Mouse (Mus musculus) heart, embryonic 11.5 days (tissue): Measurements from ENCODE around the gene Rundc1. TPM values are rescaled to one million over a fixed set of nuclear protein-coding genes. Genes with fewer than 3 reads are reported as not detected.
"Not testable (repeated sequence)": the region's sequence is repeated elsewhere in the genome, so short reads cannot be mapped to it uniquely, and the experiment has no call there.

Experiments used
- ATAC-seq: fragments of 200-750 bp; cut with Nextera tagmentation; replicated peaks from 2 replicates; pipeline ENCODE4 v1.8.0; 2017; ENCODE audit warnings: moderate library complexity; ENCODE audit not compliant: insufficient number of reproducible peaks, low FRiP score, low TSS enrichment
- H3K27ac ChIP-seq: fragments of 300-500 bp; sonication (generic); 2 replicates; pipeline ENCODE4 v1.5.1; 2014; ENCODE audit warnings: mild to moderate bottlenecking, low read depth, low read length
- H3K27me3 ChIP-seq: fragments of 300-500 bp; sonication (generic); 2 replicates; pipeline ENCODE4 v1.6.1; 2014; ENCODE audit warnings: mild to moderate bottlenecking, low read length, mixed read lengths; ENCODE audit not compliant: control insufficient read depth, insufficient read depth
- H3K36me3 ChIP-seq: fragments of 300-500 bp; sonication (generic); 2 replicates; pipeline ENCODE4 v1.6.1; 2014; ENCODE audit warnings: mild to moderate bottlenecking, low read length, moderate library complexity, mixed read lengths; ENCODE audit not compliant: control insufficient read depth, insufficient read depth
- H3K4me1 ChIP-seq: fragments of 300-500 bp; sonication (generic); 2 replicates; pipeline ENCODE4 v1.6.1; 2014; ENCODE audit warnings: low read length; ENCODE audit not compliant: control insufficient read depth, insufficient read depth
- H3K4me2 ChIP-seq: fragments of 300-500 bp; sonication (generic); 2 replicates; pipeline ENCODE4 v1.6.1; 2014; ENCODE audit warnings: mild to moderate bottlenecking, moderate library complexity
- H3K4me3 ChIP-seq: fragments of 300-500 bp; sonication (generic); 2 replicates; pipeline ENCODE4 v1.5.1; 2014; ENCODE audit warnings: low read depth, low read length
- H3K9ac ChIP-seq: fragments of 300-500 bp; sonication (generic); 2 replicates; pipeline ENCODE4 v1.6.1; 2014; ENCODE audit warnings: mild to moderate bottlenecking, low read depth, low read length, moderate library complexity
- H3K9me3 ChIP-seq: fragments of 300-500 bp; sonication (generic); replicated peaks from 2 replicates; pipeline ENCODE4 v1.6.1; 2016; ENCODE audit warnings: low read length; ENCODE audit not compliant: control insufficient read depth
- WGBS: fragments of 180-500 bp; shearing (Covaris S2); extraction: QIAGEN DNeasy Blood & Tissue Kit; methylation state at CpG from one replicate; pipeline ENCODE4 v1.1.7; 2014; ENCODE audit not compliant: insufficient replicate concordance; 5-methylcytosine and 5-hydroxymethylcytosine counted together
- polyA plus RNA-seq: library from polyadenylated mRNA; unstranded; fragments of >200 nt; fragmentation: Nextera tagmentation; extraction: Ambion mirVana; gene quantifications from 2 replicates; pipeline ENCODE4 v1.2.1, GENCODE M21; 2014

The Rundc1 gene
- polyA plus RNA-seq, 1 experiment from 2014 or later, result 9.6 TPM

GRCm38 (mm10) chr11:101448274-101448746, 23.4 kb downstream of the Rundc1 start, which contains the start of gene Ifi35:
TSS of gene Ifi35 (plus strand) at chr11:101448407.
- Histone ChIP-seq H3K4me1 (peaks cover 10% of the 10 kb centered on the region), H3K36me3 (peaks cover 19% of the 10 kb centered on the region), H3K9me3 (no peaks in the 10 kb centered on the region), H3K4me3 (peak within 1 kb of the TSS; percentile 50), H3K9ac (peak within 1 kb of the TSS; percentile 74), H3K4me2 (peak within 1 kb of the TSS; percentile 63), H3K27me3 (no peaks in the 10 kb centered on the region), H3K27ac (peak within 1 kb of the TSS; percentile 62)
- peak; percentile 71 for ATAC-seq
- 18% methylated on average over 10 of the region's 10 CpGs for WGBS

- Histone ChIP-seq H3K9me3 (no peaks in the 10 kb centered on the region), H3K4me1 (peaks cover 6% of the 10 kb centered on the region), H3K4me2 (peak overlapping the region; percentile 63), H3K36me3 (peaks cover 14% of the 10 kb centered on the region), H3K9ac (peak overlapping the region; percentile 74; the same call in 1 of the 2 replicates), H3K27ac (0 out of 2 replicates have a peak overlapping the region, but pooled peaks have one; percentile 1), H3K27me3 (no peaks in the 10 kb centered on the region), H3K4me3 (peak overlapping the region; percentile 50)
- no peak for ATAC-seq
- 71% methylated on average over 4 of the region's 4 CpGs for WGBS
Observed at GRCm38 (mm10) chr11:101448899-101449298, 24.0 kb downstream of the Rundc1 start.

- H3K9ac ChIP-seq, H3K4me1 ChIP-seq, ATAC-seq, H3K9me3 ChIP-seq, H3K4me3 ChIP-seq, H3K4me2 ChIP-seq, H3K36me3 ChIP-seq, H3K27me3 ChIP-seq, H3K27ac ChIP-seq: not testable (repeated sequence)
- WGBS, result 79% methylated on average over 4 of the region's 4 CpGs
Observed at GRCm38 (mm10) chr11:101449596-101449995, 24.7 kb downstream of the Rundc1 start.

DNA sequence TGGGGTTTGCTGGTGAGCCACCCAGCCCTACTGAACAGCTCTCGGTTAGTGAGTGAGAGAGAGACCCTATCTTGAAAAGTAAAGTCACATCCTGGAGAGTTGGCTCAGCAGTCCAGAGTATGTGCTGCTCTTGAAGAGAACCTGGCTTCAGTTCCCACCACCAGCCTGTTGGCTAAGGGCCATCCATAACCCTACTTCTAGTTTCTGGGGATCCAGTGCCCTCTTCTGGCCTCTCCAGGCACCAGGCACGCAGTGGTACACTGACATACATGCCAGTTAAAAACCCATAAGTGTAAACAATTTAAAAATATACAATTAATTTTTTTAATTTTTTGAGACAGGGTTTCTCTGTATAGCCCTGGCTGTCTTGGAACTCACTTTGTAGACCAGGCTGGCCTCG, 25.5 kb downstream of the Rundc1 start:
- no peaks in the 10 kb centered on the region for H3K9me3 ChIP-seq
- 85% methylated on average over 3 of the region's 3 CpGs for WGBS
- 0 out of 2 replicates have a peak, but pooled peaks cover 6% of the 10 kb centered on the region for H3K4me1 ChIP-seq
- H3K27me3 ChIP-seq, result no peaks in the 10 kb centered on the region
- no peak overlapping the region for H3K27ac ChIP-seq
- no peak overlapping the region for H3K9ac ChIP-seq
- no peak for ATAC-seq
- H3K4me2 ChIP-seq, result no peak overlapping the region
- no peak overlapping the region for H3K4me3 ChIP-seq
- peaks cover 2% of the 10 kb centered on the region; the same call in 1 of the 2 replicates for H3K36me3 ChIP-seq

DNA sequence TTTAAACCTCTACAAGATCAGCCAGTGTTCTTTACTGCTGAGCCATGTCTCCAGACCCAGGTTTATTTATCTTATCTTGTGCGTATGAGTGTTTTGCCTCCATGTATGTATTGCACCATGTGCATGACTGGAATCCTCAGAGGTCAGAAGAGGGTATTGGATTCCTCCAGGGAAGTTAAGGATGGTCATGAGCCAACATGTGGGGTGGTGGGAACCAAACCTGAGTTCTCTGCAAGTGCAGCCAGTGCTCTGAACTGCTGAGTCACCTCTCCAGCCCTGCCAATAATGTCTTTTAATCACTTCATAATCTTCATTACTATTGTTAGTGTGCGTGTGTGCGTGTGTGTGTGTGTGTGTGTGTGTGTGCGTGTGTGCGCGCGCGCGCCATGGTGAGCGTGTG, 26.7 kb downstream of the Rundc1 start:
- 0 out of 2 replicates have a peak, but pooled peaks cover 6% of the 10 kb centered on the region for H3K4me1 ChIP-seq
- H3K27ac ChIP-seq, result no peak overlapping the region
- no peak overlapping the region for H3K4me2 ChIP-seq
- no peak overlapping the region for H3K9ac ChIP-seq
- no peak overlapping the region for H3K4me3 ChIP-seq
- no peak for ATAC-seq
- no peaks in the 10 kb centered on the region for H3K36me3 ChIP-seq
- H3K27me3 ChIP-seq, result no peaks in the 10 kb centered on the region
- H3K9me3 ChIP-seq, result no peaks in the 10 kb centered on the region
- WGBS, result 87% methylated on average over 10 of the region's 10 CpGs

- no peak overlapping the region for H3K4me3 ChIP-seq
- no peaks in the 10 kb centered on the region for H3K36me3 ChIP-seq
- H3K9ac ChIP-seq, result no peak overlapping the region
- 58% methylated on average over 10 of the region's 10 CpGs for WGBS
- H3K27ac ChIP-seq, result no peak overlapping the region
- ATAC-seq, result no peak
- H3K4me1 ChIP-seq, result 0 out of 2 replicates have a peak, but pooled peaks cover 6% of the 10 kb centered on the region
- H3K27me3 ChIP-seq, result no peaks in the 10 kb centered on the region
- H3K4me2 ChIP-seq, result no peak overlapping the region
- H3K9me3 ChIP-seq, result no peaks in the 10 kb centered on the region
Observed at GRCm38 (mm10) chr11:101452093-101452774, 27.3 kb downstream of the Rundc1 start.

DNA sequence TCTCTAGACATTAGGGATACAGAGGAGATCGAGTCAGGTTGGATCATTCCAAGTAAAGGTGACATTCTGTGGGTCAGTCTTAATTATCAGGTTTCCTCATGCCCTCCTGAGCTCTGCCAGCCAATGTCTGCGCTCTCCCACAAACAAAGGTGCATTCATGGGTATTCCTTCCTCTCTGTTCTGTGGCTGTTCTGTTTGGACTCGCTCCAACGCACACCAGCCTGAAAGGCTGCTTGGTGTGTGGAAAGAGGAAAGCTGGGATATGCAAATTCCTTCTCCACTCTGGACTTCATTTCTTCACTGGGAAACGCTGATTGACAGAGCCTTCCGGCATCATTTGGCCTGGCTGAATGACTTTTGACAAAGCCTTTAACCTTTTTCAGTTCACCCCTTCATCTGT, 29.8 kb downstream of the Rundc1 start:
- no peak for ATAC-seq
- Histone ChIP-seq H3K4me2 (no peak overlapping the region), H3K4me1 (peaks cover 4% of the 10 kb centered on the region), H3K9me3 (no peaks in the 10 kb centered on the region), H3K27ac (no peak overlapping the region), H3K4me3 (no peak overlapping the region), H3K9ac (no peak overlapping the region), H3K27me3 (no peaks in the 10 kb centered on the region), H3K36me3 (no peaks in the 10 kb centered on the region)
- WGBS, result 78% methylated on average over 6 of the region's 6 CpGs

GRCm38 (mm10) chr11:101455627-101456026, 30.7 kb downstream of the Rundc1 start:
- 0 out of 2 replicates have a peak, but pooled peaks cover 3% of the 10 kb centered on the region for H3K36me3 ChIP-seq

More at GRCm38 (mm10) chr11:101455627-101456026, 30.7 kb downstream of the Rundc1 start:
- ATAC-seq, result no peak
- 83% methylated on average over 7 of the region's 7 CpGs for WGBS
- Histone ChIP-seq H3K27me3 (no peaks in the 10 kb centered on the region), H3K9ac (no peak overlapping the region), H3K27ac (no peak overlapping the region), H3K4me3 (no peak overlapping the region), H3K4me2 (no peak overlapping the region), H3K4me1 (peaks cover 8% of the 10 kb centered on the region), H3K9me3 (no peaks in the 10 kb centered on the region)
